Mouse (Mus musculus) bone marrow, adult 2 months (tissue): ENCODE data around the gene Car12. TPM values are rescaled to one million over a fixed set of nuclear protein-coding genes. Genes with fewer than 3 reads are reported as not detected.

Experiments used
- H3K27ac ChIP-seq: fragments of 200-500 bp; 2 replicates; pipeline ENCODE4 v1.5.1; 2012; ENCODE audit warnings: low read depth, mild to moderate bottlenecking, control low read depth, inconsistent platforms, low read length; ENCODE audit not compliant: control insufficient read depth, poor library complexity, insufficient read depth
- H3K4me1 ChIP-seq: fragments of 200-500 bp; 2 replicates; pipeline ENCODE4 v1.6.1; 2011; ENCODE audit warnings: low read length; ENCODE audit not compliant: control insufficient read depth, insufficient read depth
- H3K4me3 ChIP-seq: fragments of 200-500 bp; replicated peaks from 2 replicates; pipeline ENCODE3; 2011; ENCODE audit warnings: mild to moderate bottlenecking, low read depth, low read length, control low read depth; ENCODE audit not compliant: control insufficient read depth
- CTCF ChIP-seq: fragments of 200-500 bp; IDR thresholded peaks from 2 replicates; pipeline ENCODE4 v1.5.1; 2011; ENCODE audit warnings: low read length, control low read depth; ENCODE audit not compliant: control insufficient read depth, insufficient read depth
- POLR2A ChIP-seq: fragments of 200-500 bp; IDR thresholded peaks from 2 replicates; pipeline ENCODE4 v1.6.1; 2011; ENCODE audit warnings: low read depth, mild to moderate bottlenecking, control low read depth, low read length, borderline replicate concordance; ENCODE audit not compliant: control insufficient read depth
- whole genome bisulfite sequencing: fragments of 180-500 bp; shearing (Covaris S2); methylation state at CpG from one replicate; pipeline ENCODE4 v1.1.7; 2018; 5-methylcytosine and 5-hydroxymethylcytosine counted together
- polyA plus RNA-seq: library from polyadenylated mRNA; stranded (reverse); fragments of >200 nt; gene quantifications from 2 replicates; pipeline ENCODE4 v1.2.4, GENCODE M21; 2011; ENCODE audit warnings: low replicate concordance; ENCODE audit not compliant: missing spikeins, insufficient read depth, insufficient read length

The Car12 gene
- polyA plus RNA-seq, 1 experiment: 0.95 TPM

DNA sequence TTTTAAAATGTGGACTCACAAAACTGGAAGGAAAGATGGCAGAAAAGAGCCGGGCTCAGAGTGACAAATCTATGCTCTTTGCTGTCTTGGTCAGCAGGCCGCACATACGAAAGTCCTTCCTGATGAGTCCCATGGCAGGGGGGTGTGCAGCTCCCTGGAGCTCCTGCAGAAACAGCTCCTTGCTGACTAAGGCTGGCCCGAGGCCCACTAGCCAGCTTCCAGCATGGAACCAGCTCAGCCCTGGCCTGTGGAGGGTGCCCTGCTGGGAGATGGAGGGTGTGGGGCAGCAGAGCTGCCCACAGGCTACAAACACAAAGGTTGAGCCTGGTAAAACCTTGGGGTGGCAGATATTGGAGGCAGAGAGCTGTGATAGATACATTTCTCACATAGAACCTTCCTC lies 10.5 kb upstream of the Car12 start:
- WGBS: 86% methylated on average over 4 of the region's 4 CpGs
- no peak overlapping the region for H3K27ac ChIP-seq
- TF ChIP-seq CTCF: no peak
- no peak for TF ChIP-seq POLR2A

GRCm38 (mm10) chr9:66705354-66705753 lies 8.1 kb upstream of the Car12 start:
- H3K27ac ChIP-seq: no peak overlapping the region
- H3K4me3 ChIP-seq: no peak overlapping the region
- no peak for TF ChIP-seq CTCF
- no peaks in the 10 kb centered on the region; the same call in 1 of the 2 replicates for H3K4me1 ChIP-seq

More for the DNA sequence above, 10.5 kb upstream of the Car12 start:
- H3K4me3 ChIP-seq: no peak overlapping the region
- H3K4me1 ChIP-seq: no peaks in the 10 kb centered on the region; the same call in 1 of the 2 replicates

DNA sequence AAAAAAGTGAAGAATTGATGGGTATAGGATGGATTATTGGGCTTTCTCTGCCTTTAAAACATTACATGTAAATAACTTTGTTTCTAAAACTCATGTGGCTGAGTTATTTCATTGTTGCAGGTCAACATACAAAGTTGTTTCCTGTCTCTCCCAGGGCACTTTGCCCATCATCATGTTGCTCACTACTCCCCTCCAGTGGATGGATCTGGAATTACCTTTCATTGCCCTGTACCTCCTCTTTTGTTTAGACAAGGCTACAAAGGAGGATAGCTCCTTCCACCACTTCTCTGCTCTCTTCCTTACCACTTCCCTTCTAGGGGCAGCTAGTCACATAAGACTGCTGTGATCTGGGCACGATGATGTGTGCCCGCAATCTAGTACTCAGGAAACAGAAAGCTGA lies 7.7 kb upstream of the Car12 start:
- no peak for TF ChIP-seq POLR2A
- TF ChIP-seq CTCF: peak; percentile 50
- 11% methylated on average over 2 of the region's 2 CpGs for WGBS
- no peaks in the 10 kb centered on the region; the same call in 1 of the 2 replicates for H3K4me1 ChIP-seq
- H3K4me3 ChIP-seq: no peak overlapping the region
- no peak overlapping the region for H3K27ac ChIP-seq

GRCm38 (mm10) chr9:66708054-66708772 lies 5.3 kb upstream of the Car12 start:
- H3K27ac ChIP-seq: no peak overlapping the region
- TF ChIP-seq CTCF (no peak), POLR2A (no peak)
- 78% methylated on average over 11 of the region's 11 CpGs for WGBS
- no peaks in the 10 kb centered on the region; the same call in 1 of the 2 replicates for H3K4me1 ChIP-seq
- no peak overlapping the region for H3K4me3 ChIP-seq

GRCm38 (mm10) chr9:66708816-66709555 lies 4.5 kb upstream of the Car12 start:
- TF ChIP-seq POLR2A: no peak
- TF ChIP-seq CTCF: no peak
- no peak overlapping the region for H3K27ac ChIP-seq
- H3K4me3 ChIP-seq: no peak overlapping the region
- 72% methylated on average over 12 of the region's 12 CpGs for WGBS
- no peaks in the 10 kb centered on the region; the same call in 1 of the 2 replicates for H3K4me1 ChIP-seq

- WGBS: 69% methylated on average over 6 of the region's 6 CpGs
- H3K4me1 ChIP-seq: no peaks in the 10 kb centered on the region; the same call in 1 of the 2 replicates
- TF ChIP-seq POLR2A (no peak), CTCF (no peak)
- H3K27ac ChIP-seq: no peak overlapping the region
- no peak overlapping the region for H3K4me3 ChIP-seq
Measured at GRCm38 (mm10) chr9:66710626-66711025, 2.9 kb upstream of the Car12 start.

- no peak overlapping the region for H3K27ac ChIP-seq
- H3K4me3 ChIP-seq: no peak overlapping the region
- H3K4me1 ChIP-seq: no peaks in the 10 kb centered on the region
- no peak for TF ChIP-seq POLR2A
- TF ChIP-seq CTCF: no peak
- WGBS: 12% methylated on average over 12 of the region's 12 CpGs
Measured at GRCm38 (mm10) chr9:66714022-66714515, 583 bp downstream of the Car12 start.

DNA sequence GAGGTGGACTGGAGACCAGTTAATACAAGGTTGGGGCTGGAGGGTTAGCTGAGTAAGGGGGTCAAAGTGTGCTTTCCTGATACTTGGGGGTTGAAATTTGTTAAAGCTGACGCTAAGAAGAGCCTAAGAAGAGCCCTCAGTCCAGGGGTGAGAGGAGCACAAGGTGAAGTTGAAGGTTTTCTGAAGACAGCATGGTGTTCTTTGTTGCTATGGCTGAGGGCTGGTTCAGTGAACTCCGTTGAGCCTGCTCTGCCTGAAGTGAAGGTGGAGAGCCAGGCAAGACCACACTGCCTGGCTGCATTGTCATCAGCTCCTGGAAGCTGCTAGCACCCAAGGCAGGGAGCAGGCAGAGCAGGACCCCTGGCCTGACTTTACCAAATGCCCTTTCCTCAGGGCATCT lies 1.9 kb downstream of the Car12 start:
- Histone ChIP-seq H3K27ac (no peak overlapping the region), H3K4me3 (no peak overlapping the region), H3K4me1 (no peaks in the 10 kb centered on the region)
- TF ChIP-seq POLR2A (no peak), CTCF (no peak)
- 63% methylated on average over 2 of the region's 2 CpGs for WGBS
